Comparison of ENCODE assay signal across 8 mouse cellular contexts in the genomic region with DNA sequence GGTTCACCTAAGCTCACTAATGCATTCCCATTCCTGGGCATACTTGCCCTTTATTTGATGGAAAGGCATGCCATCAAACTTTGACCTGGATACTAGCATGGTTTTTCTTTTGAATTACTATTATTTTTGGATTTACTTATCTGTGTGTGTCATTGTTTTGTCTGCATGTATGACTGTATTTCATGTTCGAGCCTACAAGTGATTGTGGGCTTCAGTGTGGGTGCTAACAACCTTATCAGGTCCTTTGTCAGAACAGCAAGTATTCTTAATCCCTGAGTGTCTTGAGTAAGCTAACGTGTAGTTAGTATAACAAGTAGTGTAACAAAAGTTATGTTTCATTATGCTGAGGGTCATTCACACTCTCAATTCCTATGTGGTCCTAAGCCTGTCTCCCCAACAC. TPM values are rescaled to one million over a fixed set of nuclear protein-coding genes. Genes with fewer than 3 reads are reported as not detected.
A peak's percentile ranks its signal among the peaks of the same experiment; 100 is the strongest.
DNase-seq lines count a peak whose midpoint lies in the region; ATAC-seq and TF ChIP-seq lines count a peak whose summit lies in the region.

No protein-coding gene starts in this region.

- no peak for ATAC-seq in liver, embryonic 11.5 days (replicated peaks; ENCODE audit: low FRiP score)
- ATAC-seq in stomach, postnatal 0 days (ENCODE audit: low FRiP score, low TSS enrichment), result no peak

- peaks cover 2% of the 10 kb centered on the region; the same call in 1 of the 2 replicates for H3K79me2 ChIP-seq in heart, adult 2 months (replicated peaks; ENCODE audit: control insufficient read depth, insufficient read depth, low read length)

- intact Hi-C loops in heart, adult 2 months (cut with DNase I), result loop anchor here (2.0 kb wide), 1 partner anchor 21 kb away; a partner anchor contains a TSS
- intact Hi-C loops in heart, postnatal 25 days (cut with DNase I), result no loop called here

- H3K27ac ChIP-seq in heart, adult 2 months, result peak overlapping the region; percentile 75
- no peak overlapping the region for H3K27ac ChIP-seq in thymus, adult 2 months (ENCODE audit: control insufficient read depth, insufficient read depth, low read length)
- H3K27ac ChIP-seq in liver, embryonic 11.5 days (ENCODE audit: low read depth, low read length), result peak overlapping the region; percentile 61
- H3K27ac ChIP-seq in stomach, postnatal 0 days (replicated peaks), result peak overlapping the region; percentile 87

- no peak for DNase-seq in heart, adult 2 months
- no peak for DNase-seq in heart, postnatal 25 days (ENCODE audit: low spot score)
- no peak for DNase-seq in thymus, adult 2 months
- DNase-seq in thymus, postnatal 36 days, result no peak
- no peak for DNase-seq in liver, embryonic 11.5 days (ENCODE audit: low spot score)
- DNase-seq in stomach, postnatal 0 days (ENCODE audit: low spot score), result no peak
- DNase-seq in spleen, postnatal 36 days (ENCODE audit: low spot score in 2 of 2), result no peak
- DNase-seq in ovary, postnatal 36 days (ENCODE audit: low spot score), result no peak

- no peak for TF ChIP-seq CTCF in heart, adult 2 months (IDR thresholded peaks at IDR 0.05)
- no peak for TF ChIP-seq CTCF in thymus, adult 2 months (IDR thresholded peaks at IDR 0.05; ENCODE audit: borderline replicate concordance, control insufficient read depth, extremely low read depth, insufficient read depth, low read length, poor library complexity)
- TF ChIP-seq CTCF in stomach, postnatal 0 days (IDR thresholded peaks at IDR 0.05; ENCODE audit: low read depth), result no peak

- no peaks in the 10 kb centered on the region for H3K27me3 ChIP-seq in heart, adult 2 months (ENCODE audit: control insufficient read depth, insufficient read depth, low read length)
- H3K27me3 ChIP-seq in thymus, adult 2 months (ENCODE audit: control insufficient read depth, insufficient read depth, low read length), result no peaks in the 10 kb centered on the region
- H3K27me3 ChIP-seq in liver, embryonic 11.5 days (replicated peaks; ENCODE audit: control insufficient read depth, insufficient read depth, low read length), result no peaks in the 10 kb centered on the region
- no peaks in the 10 kb centered on the region for H3K27me3 ChIP-seq in stomach, postnatal 0 days (ENCODE audit: control insufficient read depth, insufficient read depth, low read length)

- WGBS in heart, adult 2 months, result 11% methylated on average over 2 of the region's 2 CpGs
- 27% methylated on average over 2 of the region's 2 CpGs for WGBS in thymus, adult 2 months
- WGBS in liver, embryonic 11.5 days, result 29% methylated on average over 2 of the region's 2 CpGs
- 14% methylated on average over 2 of the region's 2 CpGs for WGBS in stomach, postnatal 0 days

- TF ChIP-seq POLR2A in heart, adult 2 months (IDR thresholded peaks at IDR 0.05; ENCODE audit: insufficient read depth, low read depth, low read length), result no peak
- no peak for TF ChIP-seq POLR2A in thymus, adult 2 months (IDR thresholded peaks at IDR 0.05; ENCODE audit: control insufficient read depth, extremely low read depth, insufficient read depth, low read length, poor library complexity)

- no peaks in the 10 kb centered on the region for H3K9me3 ChIP-seq in liver, embryonic 11.5 days (ENCODE audit: control insufficient read depth, low read length)
- no peaks in the 10 kb centered on the region for H3K9me3 ChIP-seq in stomach, postnatal 0 days (ENCODE audit: control insufficient read depth, low read length)

- peak overlapping the region; percentile 87 for H3K9ac ChIP-seq in heart, adult 2 months (ENCODE audit: low read depth, low read length)
- peak overlapping the region; percentile 82 for H3K9ac ChIP-seq in liver, embryonic 11.5 days (ENCODE audit: low read depth, low read length)
- peak overlapping the region; percentile 75 for H3K9ac ChIP-seq in stomach, postnatal 0 days (ENCODE audit: low read length)

- peaks cover 2% of the 10 kb centered on the region; the same call in 1 of the 2 replicates for H3K36me3 ChIP-seq in heart, adult 2 months (ENCODE audit: control insufficient read depth, insufficient read depth, low read length)
- peaks cover 5% of the 10 kb centered on the region; the same call in 1 of the 2 replicates for H3K36me3 ChIP-seq in thymus, adult 2 months (ENCODE audit: control insufficient read depth, insufficient read depth, low read length)
- H3K36me3 ChIP-seq in liver, embryonic 11.5 days (ENCODE audit: control insufficient read depth, insufficient read depth, low read length), result peaks cover 4% of the 10 kb centered on the region
- no peaks in the 10 kb centered on the region for H3K36me3 ChIP-seq in stomach, postnatal 0 days (ENCODE audit: control insufficient read depth, insufficient read depth, low read length)

- no peak for TF ChIP-seq EP300 in heart, adult 2 months (IDR thresholded peaks at IDR 0.05; ENCODE audit: insufficient read depth, low read depth, low read length)
- TF ChIP-seq EP300 in stomach, postnatal 0 days (optimal IDR thresholded peaks at IDR 0.05), result no peak

- H3K4me3 ChIP-seq in heart, adult 2 months, result peak overlapping the region; percentile 71
- H3K4me3 ChIP-seq in thymus, adult 2 months (ENCODE audit: control insufficient read depth, insufficient read depth, low read length), result peak overlapping the region; percentile 65
- H3K4me3 ChIP-seq in liver, embryonic 11.5 days (ENCODE audit: low read depth, low read length), result peak overlapping the region; percentile 98
- peak overlapping the region; percentile 56 for H3K4me3 ChIP-seq in stomach, postnatal 0 days (ENCODE audit: low read depth, low read length)

- peak overlapping the region; percentile 79 for H3K4me2 ChIP-seq in liver, embryonic 11.5 days
- peak overlapping the region; percentile 68 for H3K4me2 ChIP-seq in stomach, postnatal 0 days (replicated peaks; ENCODE audit: low read depth)

- H3K4me1 ChIP-seq in heart, adult 2 months (ENCODE audit: control insufficient read depth, insufficient read depth, low read length), result peaks cover 3% of the 10 kb centered on the region
- peaks cover 21% of the 10 kb centered on the region for H3K4me1 ChIP-seq in thymus, adult 2 months (replicated peaks; ENCODE audit: control insufficient read depth, insufficient read depth, low read length)
- H3K4me1 ChIP-seq in liver, embryonic 11.5 days (replicated peaks; ENCODE audit: control insufficient read depth, insufficient read depth, low read length), result peaks cover 34% of the 10 kb centered on the region
- H3K4me1 ChIP-seq in stomach, postnatal 0 days (replicated peaks; ENCODE audit: control insufficient read depth, insufficient read depth), result peaks cover 10% of the 10 kb centered on the region

RNA-seq across cellular contexts. Expression of a gene that starts 0.9 kb away (rescaled TPM):
- total RNA-seq in heart, adult 2 months (2021), result 1 to 10 TPM; 5.3 to 6.6 TPM
- 7.6 and 10.0 TPM in 2 replicates for polyA plus RNA-seq in heart, adult 2 months (2012; rRNA removed)
- total RNA-seq in heart, postnatal 25 days (2021), result 1 to 10 TPM; 6.4 to 7.6 TPM
- polyA plus RNA-seq in thymus, adult 2 months (2012; rRNA removed), result 124 and 126 TPM in 2 replicates
- 111 and 125 TPM in 2 replicates for polyA plus RNA-seq in liver, embryonic 11.5 days (2014; fragmentation: Nextera tagmentation; extraction: Ambion mirVana)
- polyA plus RNA-seq in stomach, postnatal 0 days (2015; fragmentation: Nextera tagmentation; extraction: Ambion mirVana), result 37.5 and 41.6 TPM in 2 replicates

RNA-seq across cellular contexts. Expression of a gene that starts 21.4 kb away (rescaled TPM):
- total RNA-seq in heart, adult 2 months (2021), result 1 to 10 TPM; 1.7 to 3.1 TPM
- polyA plus RNA-seq in heart, adult 2 months (2012; rRNA removed), result 2.0 and 2.8 TPM in 2 replicates
- 1 to 10 TPM; 1.5 to 1.9 TPM for total RNA-seq in heart, postnatal 25 days (2021)
- 2.8 and 2.9 TPM in 2 replicates for polyA plus RNA-seq in thymus, adult 2 months (2012; rRNA removed)
- polyA plus RNA-seq in liver, embryonic 11.5 days (2014; fragmentation: Nextera tagmentation; extraction: Ambion mirVana), result 2.2 and 2.5 TPM in 2 replicates
- polyA plus RNA-seq in stomach, postnatal 0 days (2015; fragmentation: Nextera tagmentation; extraction: Ambion mirVana), result 6.8 and 7.0 TPM in 2 replicates

RNA-seq across cellular contexts. Expression of a gene that starts 27.7 kb away (rescaled TPM):
- 10 to 100 TPM; 14.8 to 15.7 TPM for total RNA-seq in heart, adult 2 months (2021)
- 5.4 and 7.5 TPM in 2 replicates for polyA plus RNA-seq in heart, adult 2 months (2012; rRNA removed)
- total RNA-seq in heart, postnatal 25 days (2021), result 10 to 100 TPM; 15.3 to 16.5 TPM
- polyA plus RNA-seq in thymus, adult 2 months (2012; rRNA removed), result 3.3 and 4.0 TPM in 2 replicates
- polyA plus RNA-seq in liver, embryonic 11.5 days (2014; fragmentation: Nextera tagmentation; extraction: Ambion mirVana), result 0.23 and 0.34 TPM in 2 replicates
- polyA plus RNA-seq in stomach, postnatal 0 days (2015; fragmentation: Nextera tagmentation; extraction: Ambion mirVana), result 5.4 and 6.3 TPM in 2 replicates

RNA-seq across cellular contexts. Expression of a gene that starts 37.9 kb away (rescaled TPM):
- total RNA-seq in heart, adult 2 months (2021), result under 1 TPM; 0.29 to 0.36 TPM
- polyA plus RNA-seq in heart, adult 2 months (2012; rRNA removed), result 1.00 and 2.0 TPM in 2 replicates
- total RNA-seq in heart, postnatal 25 days (2021), result under 1 TPM in 1 of 2 experiments, not detected in 1; 0.23 TPM
- polyA plus RNA-seq in thymus, adult 2 months (2012; rRNA removed), result 256 and 265 TPM in 2 replicates
- 0.53 and 0.62 TPM in 2 replicates for polyA plus RNA-seq in liver, embryonic 11.5 days (2014; fragmentation: Nextera tagmentation; extraction: Ambion mirVana)
- 0.10 and 0.11 TPM in 2 replicates for polyA plus RNA-seq in stomach, postnatal 0 days (2015; fragmentation: Nextera tagmentation; extraction: Ambion mirVana)
